Mouse (Mus musculus): ENCODE measurements around the gene Ephx4. TPM values are rescaled to one million over a fixed set of nuclear protein-coding genes. Genes with fewer than 3 reads are reported as not detected.
"Not testable (repeated sequence)": the region's sequence is repeated elsewhere in the genome, so short reads cannot be mapped to it uniquely, and the experiment has no call there.

The Ephx4 gene
- 2.1 TPM in 2 replicates for polyA plus RNA-seq (2015; fragmentation: Nextera tagmentation; extraction: Ambion mirVana)

- 23% methylated on average over 5 of the region's 5 CpGs for WGBS
- no peak for ATAC-seq (ENCODE audit: insufficient number of reproducible peaks, low FRiP score, low TSS enrichment, low read depth)
Measured at GRCm38 (mm10) chr5:107402436-107402835, at the start of gene Ephx4. Gene Ephx4 (plus strand): TSS chr5:107402736.

DNA sequence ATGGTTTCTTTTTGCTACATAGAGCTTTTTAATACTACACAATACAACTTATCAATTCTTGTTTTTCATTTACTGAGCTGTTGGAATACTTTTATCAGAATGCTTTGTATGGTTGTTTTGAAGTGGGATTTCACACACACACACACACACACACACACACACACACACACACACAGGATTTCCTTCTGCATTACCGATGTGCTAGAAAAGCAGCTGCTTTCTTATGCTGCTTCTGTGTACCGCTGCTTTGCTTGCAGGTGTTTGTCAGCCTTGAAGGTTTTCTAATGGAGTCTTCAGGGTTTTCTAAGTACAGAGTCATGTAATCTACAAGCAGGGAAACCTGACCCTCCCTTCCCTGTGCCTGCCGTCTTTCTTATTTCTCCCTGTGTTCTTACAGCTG, 48.6 kb upstream of the Ephx4 start:
- H3K4me1 ChIP-seq, result 0 out of 2 replicates have a peak, but pooled peaks cover 2% of the 10 kb centered on the region
- no peak overlapping the region for H3K9ac ChIP-seq
- WGBS, result 28% methylated on average over 3 of the region's 3 CpGs
- H3K4me3 ChIP-seq, result no peak overlapping the region
- no peaks in the 10 kb centered on the region for H3K9me3 ChIP-seq
- ATAC-seq (ENCODE audit: insufficient number of reproducible peaks, low FRiP score, low TSS enrichment, low read depth), result no peak
- no peak overlapping the region for H3K27ac ChIP-seq
- H3K27me3 ChIP-seq, result no peaks in the 10 kb centered on the region
- no peak overlapping the region for H3K4me2 ChIP-seq
- H3K36me3 ChIP-seq, result no peaks in the 10 kb centered on the region

More at GRCm38 (mm10) chr5:107402436-107402835, at the start of gene Ephx4:
- Histone ChIP-seq H3K4me2 (peak within 1 kb of the TSS; percentile 94), H3K36me3 (no peaks in the 10 kb centered on the region), H3K4me3 (peak within 1 kb of the TSS; percentile 56), H3K9me3 (no peaks in the 10 kb centered on the region), H3K27me3 (peaks cover 23% of the 10 kb centered on the region), H3K27ac (no peak within 1 kb of the TSS), H3K4me1 (peaks cover 6% of the 10 kb centered on the region; the same call in 1 of the 2 replicates), H3K9ac (peak within 1 kb of the TSS; percentile 58)

GRCm38 (mm10) chr5:107355801-107356200, 46.7 kb upstream of the Ephx4 start:
- Histone ChIP-seq H3K4me2 (no peak overlapping the region), H3K27me3 (no peaks in the 10 kb centered on the region), H3K9me3 (no peaks in the 10 kb centered on the region), H3K4me3 (no peak overlapping the region), H3K27ac (no peak overlapping the region), H3K9ac (no peak overlapping the region), H3K36me3 (no peaks in the 10 kb centered on the region), H3K4me1 (peaks cover 5% of the 10 kb centered on the region; the same call in 1 of the 2 replicates)
- 17% methylated on average over 1 of the region's 1 CpGs for WGBS
- no peak for ATAC-seq (ENCODE audit: insufficient number of reproducible peaks, low FRiP score, low TSS enrichment, low read depth)

DNA sequence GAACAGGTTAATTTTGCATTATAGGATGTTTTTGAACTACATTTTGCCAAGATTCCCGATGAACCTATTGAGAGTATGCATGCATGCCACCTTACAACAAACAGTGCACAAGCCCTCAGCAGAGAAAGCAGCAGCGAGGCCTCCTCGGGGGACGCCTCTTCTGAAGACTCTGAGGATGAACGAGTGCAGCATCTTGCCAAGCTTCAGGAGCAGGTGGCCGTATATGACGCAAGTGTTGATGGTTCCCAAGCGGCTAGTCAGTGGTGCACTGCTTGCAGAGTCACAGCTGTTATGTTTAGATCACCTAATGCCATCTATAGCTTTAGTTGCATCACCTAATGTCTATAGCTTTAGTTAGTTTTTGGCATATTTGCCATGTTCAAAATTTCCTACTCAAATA, 44.8 kb upstream of the Ephx4 start:
- no peak for ATAC-seq (ENCODE audit: insufficient number of reproducible peaks, low FRiP score, low TSS enrichment, low read depth)
- WGBS, result 83% methylated on average over 8 of the region's 8 CpGs
- no peak overlapping the region for H3K27ac ChIP-seq

DNA sequence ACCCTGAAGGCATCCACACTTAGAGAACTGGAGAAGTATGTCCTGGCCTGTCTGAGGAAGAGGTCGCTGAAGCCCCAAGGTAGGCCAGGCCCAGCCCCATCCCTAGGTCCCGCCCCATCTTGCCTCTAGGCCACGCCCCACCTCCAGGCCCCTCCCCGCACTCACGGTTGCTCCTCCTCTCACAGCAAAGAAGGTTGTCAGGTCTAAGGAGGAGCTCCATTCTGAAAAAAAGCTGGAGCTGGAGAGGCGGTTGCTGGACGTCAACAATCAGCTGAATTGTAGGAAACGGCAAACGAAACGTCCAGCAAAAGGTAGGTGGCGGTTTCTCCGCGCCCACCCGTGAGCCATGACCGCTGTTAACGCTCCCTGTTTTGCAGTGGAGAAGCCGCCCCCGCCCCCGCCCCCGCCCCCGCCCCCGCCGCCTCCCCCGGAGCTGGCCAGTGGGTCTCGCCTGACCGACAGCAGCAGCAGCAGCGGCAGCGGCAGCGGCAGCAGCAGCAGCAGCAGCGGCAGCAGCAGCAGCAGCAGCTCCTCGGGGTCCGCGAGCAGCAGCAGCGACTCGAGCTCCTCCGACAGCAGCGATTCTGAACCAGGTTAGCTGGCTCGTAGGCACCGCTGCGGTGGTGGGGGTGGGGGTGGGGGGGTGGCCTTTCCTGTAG, 43.0 kb upstream of the Ephx4 start:
- Histone ChIP-seq H3K9ac (peak overlapping the region; percentile 37; the same call in 1 of the 2 replicates), H3K4me3 (peak overlapping the region; percentile 59), H3K9me3 (no peaks in the 10 kb centered on the region), H3K36me3 (no peaks in the 10 kb centered on the region), H3K4me2 (peak overlapping the region; percentile 46), H3K4me1 (peaks cover 7% of the 10 kb centered on the region; the same call in 1 of the 2 replicates), H3K27ac (peak overlapping the region; percentile 81), H3K27me3 (no peaks in the 10 kb centered on the region)
- WGBS, result under 1% methylated on average over 35 of the region's 40 CpGs
- ATAC-seq (ENCODE audit: insufficient number of reproducible peaks, low FRiP score, low TSS enrichment, low read depth), result peak; percentile 93

More for the DNA sequence above, 44.8 kb upstream of the Ephx4 start:
- no peak overlapping the region for H3K4me2 ChIP-seq
- no peaks in the 10 kb centered on the region for H3K36me3 ChIP-seq
- no peak overlapping the region for H3K4me3 ChIP-seq
- no peak overlapping the region for H3K9ac ChIP-seq
- H3K4me1 ChIP-seq, result peaks cover 7% of the 10 kb centered on the region; the same call in 1 of the 2 replicates
- H3K27me3 ChIP-seq, result no peaks in the 10 kb centered on the region
- H3K9me3 ChIP-seq, result no peaks in the 10 kb centered on the region

DNA sequence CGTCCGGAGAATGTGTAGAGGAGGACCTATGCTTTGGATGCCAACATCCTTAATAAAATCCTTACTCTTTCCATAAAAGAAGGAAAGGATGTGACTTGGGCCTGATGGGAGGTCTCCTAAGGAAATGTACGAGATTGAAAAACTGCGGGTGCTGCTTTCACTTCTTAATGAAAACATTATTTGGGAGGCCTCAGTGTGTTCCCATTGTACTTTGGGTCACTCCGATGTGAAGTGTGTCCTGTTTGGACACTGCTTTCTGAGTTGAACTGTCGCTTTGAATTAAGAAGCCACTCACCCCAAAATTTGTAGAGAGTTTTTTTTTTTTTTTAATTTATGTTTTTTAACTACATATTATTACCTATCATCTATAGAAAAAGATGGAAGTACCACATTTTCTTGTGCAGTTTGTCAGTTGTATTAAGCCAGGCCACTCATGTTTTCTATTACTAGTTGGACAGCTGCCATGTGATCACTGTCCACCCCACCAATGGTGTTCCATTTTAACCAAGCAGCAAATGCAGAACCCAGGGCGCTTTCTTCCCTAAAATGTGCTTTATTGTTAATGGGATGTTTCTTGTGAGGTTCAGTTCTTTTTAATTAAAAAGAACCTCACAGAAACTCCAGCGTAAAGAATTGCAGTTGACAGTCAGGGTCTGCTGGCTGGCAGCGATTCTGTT, 42.3 kb upstream of the Ephx4 start:
- Histone ChIP-seq H3K4me2 (peak overlapping the region; percentile 46), H3K27ac (peak overlapping the region; percentile 81), H3K9me3 (no peaks in the 10 kb centered on the region), H3K27me3 (no peaks in the 10 kb centered on the region), H3K36me3 (no peaks in the 10 kb centered on the region), H3K4me1 (peaks cover 7% of the 10 kb centered on the region; the same call in 1 of the 2 replicates), H3K4me3 (peak overlapping the region; percentile 59), H3K9ac (peak overlapping the region; percentile 37; the same call in 1 of the 2 replicates)
- no peak for ATAC-seq (ENCODE audit: insufficient number of reproducible peaks, low FRiP score, low TSS enrichment, low read depth)
- WGBS, result 14% methylated on average over 9 of the region's 9 CpGs

DNA sequence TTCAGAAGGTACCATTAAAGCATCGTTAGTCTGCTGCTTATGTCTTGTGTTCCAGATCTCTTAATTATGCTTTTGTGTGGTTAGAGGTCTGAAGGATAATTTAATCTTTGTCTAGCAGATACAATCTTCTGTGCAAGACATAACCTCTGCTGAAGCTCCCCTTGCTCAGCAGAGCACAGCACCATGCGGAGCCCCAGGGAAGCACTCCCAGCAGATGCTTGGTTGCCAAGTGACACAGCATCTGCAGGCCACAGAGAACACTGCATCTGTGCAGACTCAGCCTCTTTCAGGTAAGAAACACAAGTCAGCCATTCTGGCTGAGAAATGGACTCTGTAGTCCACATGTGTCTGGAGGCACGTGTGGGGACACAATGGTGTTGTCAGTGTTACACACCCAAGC, 32.5 kb upstream of the Ephx4 start:
- peaks cover 17% of the 10 kb centered on the region for H3K36me3 ChIP-seq
- no peak overlapping the region for H3K9ac ChIP-seq
- 84% methylated on average over 3 of the region's 3 CpGs for WGBS
- H3K4me2 ChIP-seq, result no peak overlapping the region
- H3K9me3 ChIP-seq, result no peaks in the 10 kb centered on the region
- no peak overlapping the region for H3K27ac ChIP-seq
- ATAC-seq (ENCODE audit: insufficient number of reproducible peaks, low FRiP score, low TSS enrichment, low read depth), result no peak
- H3K27me3 ChIP-seq, result no peaks in the 10 kb centered on the region
- no peak overlapping the region for H3K4me3 ChIP-seq
- H3K4me1 ChIP-seq, result no peaks in the 10 kb centered on the region

GRCm38 (mm10) chr5:107371335-107371734, 31.2 kb upstream of the Ephx4 start:
- Histone ChIP-seq H3K36me3 (peaks cover 23% of the 10 kb centered on the region), H3K9ac (no peak overlapping the region), H3K4me1 (no peaks in the 10 kb centered on the region), H3K27ac (no peak overlapping the region), H3K4me2 (no peak overlapping the region), H3K9me3 (no peaks in the 10 kb centered on the region), H3K4me3 (no peak overlapping the region), H3K27me3 (no peaks in the 10 kb centered on the region)
- WGBS, result 82% methylated on average over 5 of the region's 5 CpGs
- no peak for ATAC-seq (ENCODE audit: insufficient number of reproducible peaks, low FRiP score, low TSS enrichment, low read depth)

DNA sequence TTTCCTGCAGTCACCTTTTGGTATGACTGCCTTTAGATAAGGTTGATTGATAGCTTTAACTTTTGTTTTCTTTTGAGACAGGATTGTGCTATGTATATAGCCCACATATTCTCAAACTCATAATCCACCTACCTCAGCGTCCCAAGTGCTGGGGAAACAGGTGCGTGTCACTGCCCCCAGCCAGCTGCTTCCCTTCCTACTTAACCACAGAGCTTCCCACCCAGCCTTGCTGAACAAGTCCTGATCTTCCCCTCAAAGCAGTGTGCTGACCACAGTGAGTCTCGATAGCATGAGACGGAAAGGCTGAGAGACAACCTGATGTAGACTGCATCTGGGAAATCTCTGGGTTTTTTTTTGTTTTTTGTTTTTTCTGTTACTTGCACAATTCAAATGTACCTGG, 29.3 kb upstream of the Ephx4 start:
- Histone ChIP-seq H3K9me3 (no peaks in the 10 kb centered on the region), H3K27me3 (no peaks in the 10 kb centered on the region), H3K9ac (no peak overlapping the region), H3K4me3 (no peak overlapping the region), H3K27ac (no peak overlapping the region), H3K4me1 (no peaks in the 10 kb centered on the region), H3K36me3 (peaks cover 28% of the 10 kb centered on the region), H3K4me2 (no peak overlapping the region)
- no peak for ATAC-seq (ENCODE audit: insufficient number of reproducible peaks, low FRiP score, low TSS enrichment, low read depth)
- 87% methylated on average over 4 of the region's 4 CpGs for WGBS

DNA sequence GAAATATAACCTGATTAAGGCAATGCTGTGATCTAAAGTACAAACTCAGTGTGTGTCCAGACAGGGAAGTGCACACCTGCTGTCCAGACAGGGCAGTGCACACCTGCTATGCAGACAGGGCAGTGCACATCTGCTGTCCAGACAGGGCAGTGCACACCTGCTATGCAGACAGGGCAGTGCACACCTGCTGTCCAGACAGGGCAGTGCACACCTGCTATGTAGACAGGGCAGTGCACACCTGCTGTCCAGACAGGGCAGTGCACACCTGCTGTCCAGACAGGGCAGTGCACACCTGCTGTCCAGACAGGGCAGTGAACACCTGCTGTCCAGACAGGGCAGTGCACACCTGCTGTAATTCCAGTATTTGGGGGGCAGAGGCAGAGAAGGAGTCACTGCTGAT, 16.1 kb upstream of the Ephx4 start:
- H3K27me3 ChIP-seq; H3K4me2 ChIP-seq; H3K4me1 ChIP-seq; H3K27ac ChIP-seq; ATAC-seq (ENCODE audit: insufficient number of reproducible peaks, low FRiP score, low TSS enrichment, low read depth); H3K9me3 ChIP-seq; H3K9ac ChIP-seq; H3K4me3 ChIP-seq: not testable (repeated sequence)
- H3K36me3 ChIP-seq, result peaks cover 28% of the 10 kb centered on the region

DNA sequence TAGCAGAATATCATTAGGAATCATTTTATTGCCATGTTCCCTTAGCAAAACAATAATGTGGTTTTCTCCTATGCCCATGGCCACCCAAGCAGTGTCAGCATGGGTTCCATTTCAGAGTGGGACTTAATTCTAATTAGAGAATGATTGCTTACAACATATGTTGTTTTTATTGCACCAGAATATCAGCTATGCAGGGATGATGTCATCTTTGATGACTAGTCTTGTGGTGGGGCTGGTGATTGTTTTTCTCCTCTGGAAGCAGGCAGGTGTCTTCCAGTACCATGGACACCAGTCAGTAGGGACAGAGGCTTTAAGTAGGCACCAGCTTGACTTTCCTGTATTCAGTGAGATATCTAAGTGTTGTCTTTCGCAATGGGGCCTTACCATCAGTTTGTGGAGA, 14.7 kb upstream of the Ephx4 start:
- Histone ChIP-seq H3K4me1 (no peaks in the 10 kb centered on the region), H3K9ac (no peak overlapping the region), H3K36me3 (peaks cover 22% of the 10 kb centered on the region), H3K27ac (no peak overlapping the region), H3K9me3 (no peaks in the 10 kb centered on the region), H3K4me3 (no peak overlapping the region), H3K4me2 (no peak overlapping the region), H3K27me3 (no peaks in the 10 kb centered on the region)
- no peak for ATAC-seq (ENCODE audit: insufficient number of reproducible peaks, low FRiP score, low TSS enrichment, low read depth)
- WGBS, result 87% methylated on average over 1 of the region's 1 CpGs

DNA sequence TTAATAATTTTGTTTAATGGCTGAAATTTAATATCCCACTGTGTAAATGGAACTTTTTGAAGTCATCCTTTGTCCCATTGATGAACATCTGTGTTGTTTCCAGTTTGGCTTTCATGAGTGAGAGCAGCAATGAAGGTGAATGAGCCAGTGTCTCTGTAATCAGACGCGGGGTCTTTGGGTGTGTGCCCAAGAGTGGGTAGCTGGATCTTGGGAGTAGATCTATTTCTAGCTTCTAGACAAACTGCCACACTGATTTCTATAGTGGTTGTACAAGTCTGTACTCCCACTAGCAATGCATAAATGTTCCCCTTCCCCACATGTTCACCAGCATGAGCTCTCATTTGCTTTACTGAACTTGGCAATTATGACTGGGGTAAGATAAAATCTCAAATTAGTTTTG, 13.2 kb upstream of the Ephx4 start:
- H3K9ac ChIP-seq, result no peak overlapping the region
- no peak for ATAC-seq (ENCODE audit: insufficient number of reproducible peaks, low FRiP score, low TSS enrichment, low read depth)
- H3K4me3 ChIP-seq, result no peak overlapping the region
- H3K4me2 ChIP-seq, result no peak overlapping the region
- H3K27me3 ChIP-seq, result no peaks in the 10 kb centered on the region
- H3K27ac ChIP-seq, result no peak overlapping the region
- 93% methylated on average over 2 of the region's 2 CpGs for whole genome bisulfite sequencing
- no peaks in the 10 kb centered on the region for H3K4me1 ChIP-seq
- H3K36me3 ChIP-seq, result peaks cover 16% of the 10 kb centered on the region
- no peaks in the 10 kb centered on the region for H3K9me3 ChIP-seq
